ENCODE assay signal across 21 mouse cellular contexts in genomic region chr5:118277741-118278495, GRCm38 (mm10). TPM values are rescaled to one million over a fixed set of nuclear protein-coding genes. Genes with fewer than 3 reads are reported as not detected.
A peak's percentile ranks its signal among the peaks of the same experiment; 100 is the strongest.
DNase-seq lines count a peak whose midpoint lies in the region; ATAC-seq and TF ChIP-seq lines count a peak whose summit lies in the region.
"Had no signal": no experiment of that assay in that cellular context is flagged by ENCODE, and none has a peak within 500 bp of the region (broad histone marks: within the 10 kb centered on the region; RNA-seq: fewer than 3 reads in every experiment).

No protein-coding gene starts in this region.

- no peak for DNase-seq in kidney, adult 2 months
- DNase-seq in testis, postnatal 10 days (ENCODE audit: low spot score): no peak
- DNase-seq in MEL (ENCODE audit: low read depth, low spot score): no peak
- DNase-seq in stomach, postnatal 0 days (ENCODE audit: low spot score): no peak
- no peak for DNase-seq in thymus, postnatal 14 days
- DNase-seq: cerebellum, postnatal 25 days; heart, postnatal 4 days; kidney, adult 9 months; layer of hippocampus, postnatal 36 days; left cerebral cortex, postnatal 4 days; lung, adult 18-20 months; lung, postnatal 4 days; right cerebral cortex, postnatal 4 days; thymus, adult 2 months had no signal

- WGBS in kidney, adult 2 months: 85% methylated on average over 18 of the region's 18 CpGs
- 89% methylated on average over 18 of the region's 18 CpGs for WGBS in kidney, embryonic 15.5 days
- WGBS in stomach, postnatal 0 days: 75% methylated on average over 18 of the region's 18 CpGs

- 0 out of 2 replicates have a peak, but pooled peaks have one; percentile 4 for TF ChIP-seq CTCF in kidney, adult 2 months (conservative IDR thresholded peaks at IDR 0.05; ENCODE audit: insufficient read depth, insufficient read length, low read depth, low read length)
- peak; percentile 35; the same call in 1 of the 2 replicates for TF ChIP-seq CTCF in testis, adult 2 months (IDR thresholded peaks at IDR 0.05; ENCODE audit: control insufficient read depth, insufficient read depth, insufficient replicate concordance, low read depth, low read length)
- TF ChIP-seq CTCF in MEL (IDR thresholded peaks at IDR 0.05 in 2 of 3, conservative IDR thresholded peaks at IDR 0.05 in 1 of 3; ENCODE audit: control insufficient read depth in 1 of 3, insufficient read depth in 1 of 3, low read depth in 2 of 3, low read length in 3 of 3, poor library complexity in 1 of 3, severe bottlenecking in 1 of 3): peak in 2 of 3 experiments; percentile 6 to 14; a peak in 1 of 6 replicates
- peak; percentile 31; the same call in 1 of the 2 replicates for TF ChIP-seq CTCF in stomach, postnatal 0 days (IDR thresholded peaks at IDR 0.05; ENCODE audit: low read depth)

- no peak for TF ChIP-seq RAD21 in MEL (IDR thresholded peaks at IDR 0.05; ENCODE audit: low read depth, low read length)

- no peak overlapping the region for H3K9ac ChIP-seq in kidney, embryonic 15.5 days
- no peak overlapping the region for H3K9ac ChIP-seq in MEL (ENCODE audit: control insufficient read depth, low read depth, low read length, poor library complexity, severe bottlenecking)
- H3K9ac ChIP-seq in stomach, postnatal 0 days (ENCODE audit: low read length): no peak overlapping the region
- H3K9ac ChIP-seq: forebrain, embryonic 13.5 days; midbrain, embryonic 12.5 days; neural tube, embryonic 15.5 days had no signal

- H3K27ac ChIP-seq in kidney, adult 2 months (ENCODE audit: insufficient read depth, low read depth, low read length): no peak overlapping the region
- no peak overlapping the region for H3K27ac ChIP-seq in kidney, embryonic 15.5 days
- H3K27ac ChIP-seq in testis, adult 2 months (ENCODE audit: control insufficient read depth, insufficient read depth, low read depth, low read length): no peak overlapping the region
- no peak overlapping the region for H3K27ac ChIP-seq in MEL (ENCODE audit: control insufficient read depth, low read depth, low read length)
- H3K27ac ChIP-seq in stomach, postnatal 0 days (replicated peaks): no peak overlapping the region
- H3K27ac ChIP-seq: forebrain, embryonic 13.5 days; midbrain, embryonic 12.5 days; neural tube, embryonic 15.5 days had no signal

- no peak for ATAC-seq in kidney, embryonic 15.5 days (replicated peaks; ENCODE audit: low FRiP score)
- no peak for ATAC-seq in stomach, postnatal 0 days (ENCODE audit: low FRiP score, low TSS enrichment)
- ATAC-seq in megakaryocyte, adult 5-6 weeks (ENCODE audit: poor library complexity, severe bottlenecking): no peak
- ATAC-seq: forebrain, embryonic 13.5 days had no signal

- TF ChIP-seq EP300 in MEL (IDR thresholded peaks at IDR 0.05; ENCODE audit: low read depth in 1 of 2, low read length in 2 of 2): no peak
- no peak for TF ChIP-seq EP300 in stomach, postnatal 0 days (optimal IDR thresholded peaks at IDR 0.05)

- no peak overlapping the region for H3K4me3 ChIP-seq in kidney, adult 2 months (ENCODE audit: insufficient read depth, low read depth, low read length)
- H3K4me3 ChIP-seq in kidney, embryonic 15.5 days (replicated peaks): no peak overlapping the region
- H3K4me3 ChIP-seq in testis, adult 2 months (ENCODE audit: control insufficient read depth, low read depth, low read length): no peak overlapping the region; the same call in 1 of the 2 replicates
- H3K4me3 ChIP-seq in MEL (ENCODE audit: control insufficient read depth in 1 of 2, insufficient read depth in 1 of 2, low read depth in 2 of 2, low read length in 2 of 2): no peak overlapping the region
- H3K4me3 ChIP-seq in stomach, postnatal 0 days (ENCODE audit: low read depth, low read length): no peak overlapping the region
- H3K4me3 ChIP-seq: forebrain, embryonic 13.5 days; midbrain, embryonic 12.5 days; myocyte; neural tube, embryonic 15.5 days had no signal

- no peaks in the 10 kb centered on the region for H3K9me3 ChIP-seq in kidney, embryonic 15.5 days (replicated peaks)
- H3K9me3 ChIP-seq in MEL (replicated peaks; ENCODE audit: insufficient read depth, low read length): no peaks in the 10 kb centered on the region
- no peaks in the 10 kb centered on the region for H3K9me3 ChIP-seq in stomach, postnatal 0 days (ENCODE audit: control insufficient read depth, low read length)
- H3K9me3 ChIP-seq: forebrain, embryonic 13.5 days; midbrain, embryonic 12.5 days; neural tube, embryonic 15.5 days had no signal

- H3K4me2 ChIP-seq in kidney, embryonic 15.5 days: no peak overlapping the region
- no peak overlapping the region for H3K4me2 ChIP-seq in stomach, postnatal 0 days (replicated peaks; ENCODE audit: low read depth)
- H3K4me2 ChIP-seq: forebrain, embryonic 13.5 days; midbrain, embryonic 12.5 days; neural tube, embryonic 15.5 days had no signal

- H3K79me2 ChIP-seq in MEL (ENCODE audit: control insufficient read depth, insufficient read depth, low read length, poor library complexity): no peaks in the 10 kb centered on the region

- no peak for TF ChIP-seq POLR2A in kidney, adult 2 months (IDR thresholded peaks at IDR 0.05; ENCODE audit: low read depth, low read length)
- no peak for TF ChIP-seq POLR2A in testis, adult 2 months (IDR thresholded peaks at IDR 0.05; ENCODE audit: control insufficient read depth, low read depth, low read length)
- TF ChIP-seq POLR2A in MEL (IDR thresholded peaks at IDR 0.05; ENCODE audit: control insufficient read depth in 1 of 2, insufficient read depth in 1 of 2, low read depth in 1 of 2, low read length in 2 of 2, poor library complexity in 1 of 2): no peak

- H3K27me3 ChIP-seq in kidney, adult 2 months (replicated peaks; ENCODE audit: control insufficient read depth, insufficient read depth, low read length): no peaks in the 10 kb centered on the region
- peaks cover 66% of the 10 kb centered on the region for H3K27me3 ChIP-seq in kidney, embryonic 15.5 days
- H3K27me3 ChIP-seq in testis, adult 2 months (ENCODE audit: control insufficient read depth, insufficient read depth, low read length): no peaks in the 10 kb centered on the region
- H3K27me3 ChIP-seq in MEL (ENCODE audit: control insufficient read depth in 1 of 2, insufficient read depth in 2 of 2, low read length in 2 of 2): no peaks in the 10 kb centered on the region
- H3K27me3 ChIP-seq in stomach, postnatal 0 days (ENCODE audit: control insufficient read depth, insufficient read depth, low read length): no peaks in the 10 kb centered on the region
- H3K27me3 ChIP-seq: forebrain, embryonic 13.5 days; neural tube, embryonic 15.5 days had no signal

- no peaks in the 10 kb centered on the region for H3K36me3 ChIP-seq in kidney, adult 2 months (ENCODE audit: control insufficient read depth, insufficient read depth, low read length)
- no peaks in the 10 kb centered on the region for H3K36me3 ChIP-seq in kidney, embryonic 15.5 days
- H3K36me3 ChIP-seq in testis, adult 2 months (ENCODE audit: control insufficient read depth, insufficient read depth, low read length): no peaks in the 10 kb centered on the region
- H3K36me3 ChIP-seq in MEL (ENCODE audit: control insufficient read depth in 1 of 2, insufficient read depth in 2 of 2, low read length in 2 of 2): no peaks in the 10 kb centered on the region
- no peaks in the 10 kb centered on the region for H3K36me3 ChIP-seq in stomach, postnatal 0 days (ENCODE audit: control insufficient read depth, insufficient read depth, low read length)
- H3K36me3 ChIP-seq: midbrain, embryonic 12.5 days; neural tube, embryonic 15.5 days had no signal

- no peaks in the 10 kb centered on the region for H3K4me1 ChIP-seq in kidney, adult 2 months (ENCODE audit: control insufficient read depth, insufficient read depth, low read length)
- peaks cover 15% of the 10 kb centered on the region for H3K4me1 ChIP-seq in kidney, embryonic 15.5 days
- peaks cover 3% of the 10 kb centered on the region; the same call in 1 of the 2 replicates for H3K4me1 ChIP-seq in testis, adult 2 months (ENCODE audit: control insufficient read depth, insufficient read depth, low read length)
- H3K4me1 ChIP-seq in MEL (ENCODE audit: control insufficient read depth in 1 of 2, insufficient read depth in 2 of 2, low read length in 2 of 2): no peaks in the 10 kb centered on the region
- H3K4me1 ChIP-seq in stomach, postnatal 0 days (replicated peaks; ENCODE audit: control insufficient read depth, insufficient read depth): 0 out of 2 replicates have a peak, but pooled peaks cover 4% of the 10 kb centered on the region

TF ChIP-seq in MEL, 35 proteins besides CTCF, POLR2A, EP300 and RAD21 (continues in another document):
- TF ChIP-seq USF2 (IDR thresholded peaks at IDR 0.05; ENCODE audit: borderline replicate concordance in 1 of 2, insufficient read depth in 1 of 2, low read depth in 1 of 2, low read length in 2 of 2): no peak
- TF ChIP-seq ZC3H11A (IDR thresholded peaks at IDR 0.05; ENCODE audit: low read depth, low read length): no peak
- TF ChIP-seq MAFK (IDR thresholded peaks at IDR 0.05; ENCODE audit: borderline replicate concordance, low read depth, low read length): no peak
- TF ChIP-seq POLR2AphosphoS5 (IDR thresholded peaks at IDR 0.05; ENCODE audit: borderline replicate concordance, low read depth, low read length): no peak
- TF ChIP-seq ZMIZ1 (IDR thresholded peaks at IDR 0.05; ENCODE audit: low read depth, low read length): no peak
- TF ChIP-seq TAL1 (IDR thresholded peaks at IDR 0.05; ENCODE audit: low read length): no peak
- TF ChIP-seq USF1 (IDR thresholded peaks at IDR 0.05; ENCODE audit: low read depth, low read length): no peak

RNA-seq across cellular contexts. Expression of gene 2410131K14Rik, which starts 32.9 kb away (rescaled TPM):
- 10.0 and 11.0 TPM in 2 replicates for polyA plus RNA-seq in kidney, adult 2 months (2012; rRNA removed)
- 9.0 and 9.2 TPM in 2 replicates for polyA plus RNA-seq in kidney, embryonic 15.5 days (2015; fragmentation: Nextera tagmentation; extraction: Ambion mirVana)
- polyA plus RNA-seq in testis, adult 2 months (2012; rRNA removed): 3.0 and 3.4 TPM in 2 replicates
- total RNA-seq in MEL (2012; rRNA removed): 4.0 TPM in 2 replicates
- polyA plus RNA-seq in MEL (2012; ENCODE audit: insufficient read depth in 1 of 2, insufficient read length in 2 of 2, low read depth in 1 of 2, low replicate concordance in 2 of 2, missing spikeins in 1 of 2): 1 to 10 TPM in 1 of 2 experiments, not detected in 1; 4.3 TPM
- 3.8 TPM in 2 replicates for polyA plus RNA-seq in stomach, postnatal 0 days (2015; fragmentation: Nextera tagmentation; extraction: Ambion mirVana)
- 1.8 and 1.9 TPM in 2 replicates for total RNA-seq in megakaryocyte, adult 5-6 weeks (2015)
- 4.3 TPM in 2 replicates for total RNA-seq in megakaryocyte, adult 5-6 weeks (2017)

RNA-seq across cellular contexts. Expression of gene Rnft2, which starts 33.0 kb away (rescaled TPM):
- polyA plus RNA-seq in kidney, adult 2 months (2012; rRNA removed): 1.8 and 2.9 TPM in 2 replicates
- 3.1 and 3.5 TPM in 2 replicates for polyA plus RNA-seq in kidney, embryonic 15.5 days (2015; fragmentation: Nextera tagmentation; extraction: Ambion mirVana)
- polyA plus RNA-seq in testis, adult 2 months (2012; rRNA removed): 6.8 and 8.0 TPM in 2 replicates
- total RNA-seq in MEL (2012; rRNA removed): 0.29 and 0.42 TPM in 2 replicates
- polyA plus RNA-seq in MEL (2012; ENCODE audit: insufficient read depth in 1 of 2, insufficient read length in 2 of 2, low read depth in 1 of 2, low replicate concordance in 2 of 2, missing spikeins in 1 of 2): under 1 TPM in 1 of 2 experiments, not detected in 1; 0.71 TPM
- 0.40 and 0.62 TPM in 2 replicates for polyA plus RNA-seq in stomach, postnatal 0 days (2015; fragmentation: Nextera tagmentation; extraction: Ambion mirVana)
- 0.11 and 0.50 TPM in 2 replicates for total RNA-seq in megakaryocyte, adult 5-6 weeks (2015)
- total RNA-seq in megakaryocyte, adult 5-6 weeks (2017): 1.5 TPM in 1 of 2 replicates, not detected in the other
